Mouse (Mus musculus): ENCODE data around the gene Atp5s. TPM values are rescaled to one million over a fixed set of nuclear protein-coding genes. Genes with fewer than 3 reads are reported as not detected.
A peak's percentile ranks its signal among the peaks of the same experiment; 100 is the strongest.

Atp5s gene
- polyA plus RNA-seq, 1 experiment from 2014 or later: 42.6 TPM

GRCm38 (mm10) chr12:69765543-69765942 lies 40.8 kb downstream of the Atp5s start:
- Histone ChIP-seq H3K4me2 (ENCODE audit: low read length) (no peak overlapping the region), H3K9me3 (ENCODE audit: control insufficient read depth, low read length) (no peaks in the 10 kb centered on the region), H3K27ac (ENCODE audit: low read depth, low read length) (no peak overlapping the region), H3K9ac (ENCODE audit: low read depth, low read length) (no peak overlapping the region), H3K36me3 (ENCODE audit: control insufficient read depth, insufficient read depth, low read length) (no peaks in the 10 kb centered on the region), H3K4me1 (ENCODE audit: control insufficient read depth, insufficient read depth, low read depth, low read length) (peaks cover 2% of the 10 kb centered on the region; the same call in 1 of the 2 replicates), H3K4me3 (ENCODE audit: low read length) (no peak overlapping the region), H3K27me3 (replicated peaks; ENCODE audit: control insufficient read depth, insufficient read depth, low read length) (no peaks in the 10 kb centered on the region)
- WGBS: 48% methylated on average over 9 of the region's 9 CpGs
- ATAC-seq: no peak

GRCm38 (mm10) chr12:69766185-69766904 lies 41.6 kb downstream of the Atp5s start:
- no peaks in the 10 kb centered on the region for H3K9me3 ChIP-seq (ENCODE audit: control insufficient read depth, low read length)
- ATAC-seq: no peak
- no peak overlapping the region for H3K4me3 ChIP-seq (ENCODE audit: low read length)
- 84% methylated on average over 10 of the region's 10 CpGs for WGBS
- no peak overlapping the region for H3K4me2 ChIP-seq (ENCODE audit: low read length)
- no peak overlapping the region for H3K27ac ChIP-seq (ENCODE audit: low read depth, low read length)
- H3K36me3 ChIP-seq (ENCODE audit: control insufficient read depth, insufficient read depth, low read length): no peaks in the 10 kb centered on the region
- peaks cover 2% of the 10 kb centered on the region; the same call in 1 of the 2 replicates for H3K4me1 ChIP-seq (ENCODE audit: control insufficient read depth, insufficient read depth, low read depth, low read length)
- H3K9ac ChIP-seq (ENCODE audit: low read depth, low read length): no peak overlapping the region
- H3K27me3 ChIP-seq (replicated peaks; ENCODE audit: control insufficient read depth, insufficient read depth, low read length): no peaks in the 10 kb centered on the region

GRCm38 (mm10) chr12:69767476-69768258 lies 42.9 kb downstream of the Atp5s start:
- Histone ChIP-seq H3K4me2 (ENCODE audit: low read length) (no peak overlapping the region), H3K27me3 (replicated peaks; ENCODE audit: control insufficient read depth, insufficient read depth, low read length) (no peaks in the 10 kb centered on the region), H3K4me3 (ENCODE audit: low read length) (no peak overlapping the region), H3K36me3 (ENCODE audit: control insufficient read depth, insufficient read depth, low read length) (no peaks in the 10 kb centered on the region), H3K4me1 (ENCODE audit: control insufficient read depth, insufficient read depth, low read depth, low read length) (peaks cover 2% of the 10 kb centered on the region; the same call in 1 of the 2 replicates), H3K9me3 (ENCODE audit: control insufficient read depth, low read length) (no peaks in the 10 kb centered on the region), H3K27ac (ENCODE audit: low read depth, low read length) (no peak overlapping the region), H3K9ac (ENCODE audit: low read depth, low read length) (no peak overlapping the region)
- 44% methylated on average over 9 of the region's 9 CpGs for WGBS
- ATAC-seq: peak; percentile 34; the same call in 1 of the 2 replicates

DNA sequence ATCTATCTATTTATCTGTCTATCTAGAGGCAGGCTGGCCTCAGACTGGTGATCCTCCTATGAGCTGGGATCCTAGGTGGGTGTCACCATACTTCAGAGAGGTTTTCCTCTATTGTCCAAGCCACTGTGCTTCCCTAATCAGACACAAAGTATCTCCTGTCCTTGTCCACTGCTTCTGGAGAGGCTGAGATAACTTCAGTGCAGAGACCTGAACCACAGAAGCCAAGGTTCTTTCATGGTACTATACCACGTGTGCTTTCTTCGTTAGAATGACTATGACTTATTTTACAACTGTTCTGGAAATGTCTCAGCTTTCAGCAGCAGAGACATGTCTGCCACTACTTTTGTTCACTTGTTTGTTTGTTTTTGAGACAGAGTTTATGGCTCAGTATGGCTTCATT lies 44.1 kb downstream of the Atp5s start:
- Histone ChIP-seq H3K4me3 (ENCODE audit: low read length) (no peak overlapping the region), H3K36me3 (ENCODE audit: control insufficient read depth, insufficient read depth, low read length) (no peaks in the 10 kb centered on the region), H3K9me3 (ENCODE audit: control insufficient read depth, low read length) (no peaks in the 10 kb centered on the region), H3K4me2 (ENCODE audit: low read length) (no peak overlapping the region), H3K4me1 (ENCODE audit: control insufficient read depth, insufficient read depth, low read depth, low read length) (peaks cover 2% of the 10 kb centered on the region; the same call in 1 of the 2 replicates), H3K27me3 (replicated peaks; ENCODE audit: control insufficient read depth, insufficient read depth, low read length) (no peaks in the 10 kb centered on the region), H3K27ac (ENCODE audit: low read depth, low read length) (no peak overlapping the region), H3K9ac (ENCODE audit: low read depth, low read length) (no peak overlapping the region)
- WGBS: 85% methylated on average over 2 of the region's 2 CpGs
- ATAC-seq: no peak

DNA sequence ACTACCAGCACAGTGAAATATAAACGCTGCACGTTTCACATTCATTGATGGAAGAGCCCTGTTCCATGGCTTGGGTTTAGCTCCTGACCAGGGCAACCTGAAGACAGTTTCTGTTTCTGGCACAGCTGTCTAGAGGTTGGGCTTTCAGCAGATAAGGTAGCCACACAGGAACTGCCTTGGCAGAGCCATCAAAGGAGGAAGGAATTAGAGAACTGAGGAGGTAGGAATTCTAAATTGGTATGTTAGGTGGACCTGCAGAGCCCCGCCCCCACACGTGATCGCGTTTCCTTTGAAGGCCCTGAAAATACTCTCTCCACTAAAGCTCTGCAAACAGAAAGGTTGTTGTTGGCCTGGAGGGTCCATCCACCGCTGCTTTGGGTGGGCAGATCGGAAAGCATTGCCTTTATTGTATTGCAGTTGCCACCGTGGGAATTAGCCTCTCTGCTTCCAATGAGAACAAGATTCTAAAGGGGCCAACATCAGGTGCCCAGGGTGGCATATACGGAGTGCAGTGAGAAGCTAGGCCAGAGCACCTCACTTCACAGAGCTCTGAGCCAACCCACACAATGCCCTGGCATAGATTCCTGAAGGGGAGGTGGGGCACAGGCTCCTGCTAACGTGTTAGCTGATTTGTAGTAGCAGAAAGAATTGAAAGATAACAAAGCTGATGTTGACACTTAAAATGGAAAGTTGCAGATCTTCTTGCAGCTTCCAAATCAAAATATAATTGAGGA lies 52.0 kb downstream of the Atp5s start:
- no peaks in the 10 kb centered on the region for H3K27me3 ChIP-seq (replicated peaks; ENCODE audit: control insufficient read depth, insufficient read depth, low read length)
- H3K9ac ChIP-seq (ENCODE audit: low read depth, low read length): no peak overlapping the region
- no peaks in the 10 kb centered on the region for H3K4me1 ChIP-seq (ENCODE audit: control insufficient read depth, insufficient read depth, low read depth, low read length)
- no peaks in the 10 kb centered on the region for H3K36me3 ChIP-seq (ENCODE audit: control insufficient read depth, insufficient read depth, low read length)
- WGBS: 76% methylated on average over 11 of the region's 11 CpGs
- no peak overlapping the region for H3K4me3 ChIP-seq (ENCODE audit: low read length)
- no peak for ATAC-seq
- no peak overlapping the region for H3K27ac ChIP-seq (ENCODE audit: low read depth, low read length)
- no peak overlapping the region for H3K4me2 ChIP-seq (ENCODE audit: low read length)
- H3K9me3 ChIP-seq (ENCODE audit: control insufficient read depth, low read length): no peaks in the 10 kb centered on the region

- Histone ChIP-seq H3K4me1 (ENCODE audit: control insufficient read depth, insufficient read depth, low read depth, low read length) (no peaks in the 10 kb centered on the region; the same call in 1 of the 2 replicates), H3K36me3 (ENCODE audit: control insufficient read depth, insufficient read depth, low read length) (no peaks in the 10 kb centered on the region), H3K9ac (ENCODE audit: low read depth, low read length) (no peak overlapping the region), H3K27ac (ENCODE audit: low read depth, low read length) (no peak overlapping the region), H3K4me3 (ENCODE audit: low read length) (no peak overlapping the region), H3K9me3 (ENCODE audit: control insufficient read depth, low read length) (no peaks in the 10 kb centered on the region), H3K27me3 (replicated peaks; ENCODE audit: control insufficient read depth, insufficient read depth, low read length) (no peaks in the 10 kb centered on the region), H3K4me2 (ENCODE audit: low read length) (no peak overlapping the region)
- no peak for ATAC-seq
- 93% methylated on average over 6 of the region's 6 CpGs for WGBS
Observed at GRCm38 (mm10) chr12:69777341-69777730, 52.6 kb downstream of the Atp5s start.

DNA sequence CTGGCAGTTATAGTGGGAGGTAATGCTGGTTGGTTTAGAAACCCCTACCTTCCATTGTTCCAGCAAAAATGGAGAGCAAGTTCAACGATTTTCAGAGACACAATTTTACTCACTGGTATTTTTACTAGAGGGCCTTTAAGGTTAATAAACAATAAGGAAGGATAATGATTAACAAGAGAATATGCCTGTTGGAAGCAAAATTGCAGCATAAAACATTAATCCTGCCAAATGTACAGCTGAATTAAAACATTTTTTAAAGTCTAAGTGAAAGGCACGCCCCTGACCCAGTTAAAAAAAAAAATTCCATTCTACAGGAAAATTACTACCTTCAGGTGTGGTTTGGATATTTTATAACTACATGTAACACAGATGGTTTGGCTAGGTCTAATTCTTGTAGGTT lies 53.2 kb downstream of the Atp5s start:
- Histone ChIP-seq H3K9me3 (ENCODE audit: control insufficient read depth, low read length) (no peaks in the 10 kb centered on the region), H3K27ac (ENCODE audit: low read depth, low read length) (no peak overlapping the region), H3K36me3 (ENCODE audit: control insufficient read depth, insufficient read depth, low read length) (no peaks in the 10 kb centered on the region), H3K4me1 (ENCODE audit: control insufficient read depth, insufficient read depth, low read depth, low read length) (no peaks in the 10 kb centered on the region; the same call in 1 of the 2 replicates), H3K27me3 (replicated peaks; ENCODE audit: control insufficient read depth, insufficient read depth, low read length) (no peaks in the 10 kb centered on the region), H3K4me2 (ENCODE audit: low read length) (no peak overlapping the region), H3K9ac (ENCODE audit: low read depth, low read length) (no peak overlapping the region), H3K4me3 (ENCODE audit: low read length) (no peak overlapping the region)
- 74% methylated on average over 2 of the region's 2 CpGs for WGBS
- no peak for ATAC-seq

DNA sequence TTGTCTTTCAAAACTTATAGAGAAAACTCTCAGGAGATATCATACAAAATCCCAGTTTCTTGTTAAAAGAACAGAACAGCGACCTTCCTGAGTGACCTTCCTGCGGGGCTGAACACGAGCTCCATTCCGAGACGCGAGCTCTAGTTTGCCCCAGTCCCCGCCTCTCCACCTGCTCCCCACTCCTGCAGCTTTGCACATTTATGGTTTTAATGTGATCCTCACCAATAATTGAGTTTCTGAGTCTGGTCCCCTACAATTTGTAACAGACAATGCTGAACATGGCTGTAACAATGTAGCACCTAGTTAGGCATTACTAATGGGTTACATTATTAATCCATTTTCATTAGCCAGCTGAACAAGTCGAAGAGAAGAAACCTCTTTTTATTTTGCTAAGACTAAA lies 56.7 kb downstream of the Atp5s start:
- no peaks in the 10 kb centered on the region for H3K27me3 ChIP-seq (replicated peaks; ENCODE audit: control insufficient read depth, insufficient read depth, low read length)
- no peak overlapping the region for H3K27ac ChIP-seq (ENCODE audit: low read depth, low read length)
- H3K4me1 ChIP-seq (ENCODE audit: control insufficient read depth, insufficient read depth, low read depth, low read length): no peaks in the 10 kb centered on the region; the same call in 1 of the 2 replicates
- H3K9me3 ChIP-seq (ENCODE audit: control insufficient read depth, low read length): no peaks in the 10 kb centered on the region
- 58% methylated on average over 8 of the region's 8 CpGs for WGBS
- H3K9ac ChIP-seq (ENCODE audit: low read depth, low read length): no peak overlapping the region
- H3K4me2 ChIP-seq (ENCODE audit: low read length): no peak overlapping the region
- ATAC-seq: no peak
- H3K4me3 ChIP-seq (ENCODE audit: low read length): no peak overlapping the region
- H3K36me3 ChIP-seq (ENCODE audit: control insufficient read depth, insufficient read depth, low read length): no peaks in the 10 kb centered on the region

All from hindbrain, embryonic 16.5 days (tissue).